Mouse (Mus musculus): ENCODE data around the gene Tub. TPM values are rescaled to one million over a fixed set of nuclear protein-coding genes. Genes with fewer than 3 reads are reported as not detected.

The Tub gene
- polyA plus RNA-seq, 1 experiment = 0.19 TPM

DNA sequence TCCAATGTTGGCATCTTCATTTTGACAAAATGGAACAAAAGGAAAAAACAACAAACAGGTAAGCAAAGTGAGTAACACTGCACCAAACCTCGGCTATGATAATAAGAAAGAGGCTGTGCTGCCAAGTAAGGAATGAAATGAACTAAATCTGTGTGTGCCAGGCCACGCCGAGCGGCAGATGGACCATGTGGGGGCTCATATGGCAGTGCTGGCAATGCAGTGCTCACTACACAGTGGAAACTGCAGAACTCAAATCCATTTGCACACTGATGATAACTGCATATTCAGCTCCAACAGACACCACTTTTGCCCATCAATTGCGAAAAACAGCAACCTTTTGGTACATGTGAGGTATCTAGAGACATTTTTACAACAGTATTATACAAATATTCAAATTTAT lies 89.3 kb downstream of the Tub start:
- Histone ChIP-seq H3K4me3 (ENCODE audit: extremely low read depth, insufficient read depth, insufficient read length) (no peak overlapping the region), H3K27me3 (ENCODE audit: control insufficient read depth, insufficient read depth, low read length) (no peaks in the 10 kb centered on the region), H3K36me3 (ENCODE audit: control insufficient read depth, insufficient read depth, low read length) (no peaks in the 10 kb centered on the region), H3K4me1 (ENCODE audit: control insufficient read depth, insufficient read depth, insufficient read length) (no peaks in the 10 kb centered on the region), H3K27ac (ENCODE audit: insufficient read depth, low read length) (no peak overlapping the region)
- WGBS = 91% methylated on average over 5 of the region's 5 CpGs
- no peak for DNase-seq (ENCODE audit: low read depth in 1 of 2, low spot score in 2 of 2)
- no peak for TF ChIP-seq POLR2A (IDR thresholded peaks at IDR 0.05; ENCODE audit: low read depth, low read length)

DNA sequence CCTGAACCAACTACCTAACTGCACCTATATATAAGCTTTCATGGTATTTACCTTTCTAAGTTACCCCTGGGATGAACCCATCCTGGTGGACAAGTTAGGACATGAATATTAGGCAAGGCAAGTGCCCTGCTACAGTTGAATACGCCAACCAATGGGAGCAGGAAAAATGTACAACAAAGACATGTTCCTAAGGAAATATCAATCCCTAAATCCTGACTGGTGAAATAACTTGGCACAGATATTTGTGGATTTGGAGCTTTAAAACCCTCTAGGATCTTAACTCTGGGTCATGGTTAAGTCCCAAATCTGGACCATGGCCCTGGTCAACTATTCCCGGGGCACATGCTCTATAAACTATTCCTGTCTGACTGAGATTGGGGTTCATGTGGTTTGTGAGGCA lies 95.7 kb downstream of the Tub start:
- no peak overlapping the region for H3K4me3 ChIP-seq (ENCODE audit: extremely low read depth, insufficient read depth, insufficient read length)
- H3K27me3 ChIP-seq (ENCODE audit: control insufficient read depth, insufficient read depth, low read length) = no peaks in the 10 kb centered on the region
- no peaks in the 10 kb centered on the region for H3K4me1 ChIP-seq (ENCODE audit: control insufficient read depth, insufficient read depth, insufficient read length)
- WGBS = 94% methylated on average over 2 of the region's 2 CpGs
- TF ChIP-seq POLR2A (IDR thresholded peaks at IDR 0.05; ENCODE audit: low read depth, low read length) = no peak
- no peak for TF ChIP-seq CTCF (IDR thresholded peaks at IDR 0.05; ENCODE audit: extremely low read depth, insufficient read depth, insufficient read length, insufficient replicate concordance)
- H3K36me3 ChIP-seq (ENCODE audit: control insufficient read depth, insufficient read depth, low read length) = no peaks in the 10 kb centered on the region
- no peak overlapping the region for H3K27ac ChIP-seq (ENCODE audit: insufficient read depth, low read length)
- no peak for DNase-seq (ENCODE audit: low read depth in 1 of 2, low spot score in 2 of 2)

DNA sequence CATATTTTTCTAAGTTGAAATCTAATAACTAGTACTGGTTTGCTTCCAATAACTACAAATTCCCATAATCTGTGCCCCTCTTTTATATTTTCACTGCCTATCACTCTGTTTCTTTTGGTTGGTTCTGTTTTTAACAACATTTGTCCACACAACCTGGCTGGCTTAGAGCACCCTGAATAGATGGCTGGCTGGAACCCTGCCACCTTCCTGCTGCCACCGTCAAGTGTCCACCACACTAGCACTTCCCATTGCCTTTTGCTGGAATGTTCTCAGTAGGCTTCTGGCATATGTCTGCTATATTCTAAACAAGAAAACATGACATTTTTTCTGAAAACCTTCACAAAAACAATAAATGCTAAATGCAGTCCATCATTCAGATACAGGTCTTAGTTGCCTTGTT lies 100.7 kb downstream of the Tub start:
- WGBS = 83% methylated on average over 1 of the region's 1 CpGs
- H3K36me3 ChIP-seq (ENCODE audit: control insufficient read depth, insufficient read depth, low read length) = no peaks in the 10 kb centered on the region
- no peak for DNase-seq (ENCODE audit: low read depth in 1 of 2, low spot score in 2 of 2)
- TF ChIP-seq POLR2A (IDR thresholded peaks at IDR 0.05; ENCODE audit: low read depth, low read length) (no peak), CTCF (IDR thresholded peaks at IDR 0.05; ENCODE audit: extremely low read depth, insufficient read depth, insufficient read length, insufficient replicate concordance) (no peak)
- no peak overlapping the region for H3K27ac ChIP-seq (ENCODE audit: insufficient read depth, low read length)
- H3K27me3 ChIP-seq (ENCODE audit: control insufficient read depth, insufficient read depth, low read length) = no peaks in the 10 kb centered on the region
- H3K4me3 ChIP-seq (ENCODE audit: extremely low read depth, insufficient read depth, insufficient read length) = no peak overlapping the region
- no peaks in the 10 kb centered on the region for H3K4me1 ChIP-seq (ENCODE audit: control insufficient read depth, insufficient read depth, insufficient read length)

DNA sequence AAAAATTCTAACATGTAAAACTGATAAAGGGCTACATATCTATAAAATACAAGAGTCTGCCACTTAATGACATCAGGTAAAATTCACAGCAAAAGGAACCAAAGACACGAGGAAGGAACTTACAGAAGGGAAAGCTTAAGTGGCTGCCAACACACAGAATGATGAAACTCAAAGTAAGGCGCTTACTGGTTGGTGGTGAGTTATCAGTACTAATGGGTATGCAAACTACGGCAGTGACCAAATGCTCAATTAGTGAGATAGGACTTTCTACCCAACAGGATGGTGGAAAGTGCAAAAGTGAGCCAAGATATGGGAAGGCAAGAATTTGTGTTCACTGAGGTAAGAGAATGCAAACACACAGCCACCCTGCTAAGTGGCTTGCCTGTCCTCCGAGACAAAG lies 109.4 kb downstream of the Tub start:
- 80% methylated on average over 4 of the region's 4 CpGs for WGBS
- TF ChIP-seq CTCF (IDR thresholded peaks at IDR 0.05; ENCODE audit: extremely low read depth, insufficient read depth, insufficient read length, insufficient replicate concordance) (no peak), POLR2A (IDR thresholded peaks at IDR 0.05; ENCODE audit: low read depth, low read length) (no peak)

DNA sequence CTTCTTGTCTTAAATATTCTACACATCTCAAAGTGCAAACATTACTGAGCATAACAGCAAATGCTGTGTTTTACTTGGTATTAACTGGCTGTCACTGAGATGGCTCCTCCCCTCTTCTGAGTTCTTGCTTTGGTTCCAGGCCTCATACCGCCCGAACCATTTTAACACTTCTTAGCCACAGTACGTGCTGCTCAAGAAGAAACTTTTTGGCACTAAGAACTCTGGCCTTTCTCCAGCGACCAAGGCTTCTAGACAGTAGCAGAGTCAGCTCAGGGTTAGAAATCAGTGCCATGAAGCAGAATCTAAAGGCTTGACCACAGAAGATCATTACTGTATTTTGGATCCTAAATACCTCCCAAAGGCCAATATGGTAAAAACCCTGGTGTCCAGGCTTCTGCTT lies 119.5 kb downstream of the Tub start:
- no peaks in the 10 kb centered on the region for H3K4me1 ChIP-seq (ENCODE audit: control insufficient read depth, insufficient read depth, insufficient read length)
- 81% methylated on average over 4 of the region's 4 CpGs for WGBS
- no peak for DNase-seq (ENCODE audit: low read depth in 1 of 2, low spot score in 2 of 2)
- TF ChIP-seq POLR2A (IDR thresholded peaks at IDR 0.05; ENCODE audit: low read depth, low read length) (no peak), CTCF (IDR thresholded peaks at IDR 0.05; ENCODE audit: extremely low read depth, insufficient read depth, insufficient read length, insufficient replicate concordance) (no peak)
- H3K27ac ChIP-seq (ENCODE audit: insufficient read depth, low read length) = no peak overlapping the region
- no peak overlapping the region for H3K4me3 ChIP-seq (ENCODE audit: extremely low read depth, insufficient read depth, insufficient read length)
- H3K27me3 ChIP-seq (ENCODE audit: control insufficient read depth, insufficient read depth, low read length) = no peaks in the 10 kb centered on the region
- H3K36me3 ChIP-seq (ENCODE audit: control insufficient read depth, insufficient read depth, low read length) = no peaks in the 10 kb centered on the region

More for the DNA sequence above, 109.4 kb downstream of the Tub start:
- Histone ChIP-seq H3K4me3 (ENCODE audit: extremely low read depth, insufficient read depth, insufficient read length) (no peak overlapping the region), H3K27me3 (ENCODE audit: control insufficient read depth, insufficient read depth, low read length) (no peaks in the 10 kb centered on the region), H3K27ac (ENCODE audit: insufficient read depth, low read length) (no peak overlapping the region), H3K36me3 (ENCODE audit: control insufficient read depth, insufficient read depth, low read length) (no peaks in the 10 kb centered on the region), H3K4me1 (ENCODE audit: control insufficient read depth, insufficient read depth, insufficient read length) (no peaks in the 10 kb centered on the region)
- DNase-seq (ENCODE audit: low read depth in 1 of 2, low spot score in 2 of 2) = no peak

DNA sequence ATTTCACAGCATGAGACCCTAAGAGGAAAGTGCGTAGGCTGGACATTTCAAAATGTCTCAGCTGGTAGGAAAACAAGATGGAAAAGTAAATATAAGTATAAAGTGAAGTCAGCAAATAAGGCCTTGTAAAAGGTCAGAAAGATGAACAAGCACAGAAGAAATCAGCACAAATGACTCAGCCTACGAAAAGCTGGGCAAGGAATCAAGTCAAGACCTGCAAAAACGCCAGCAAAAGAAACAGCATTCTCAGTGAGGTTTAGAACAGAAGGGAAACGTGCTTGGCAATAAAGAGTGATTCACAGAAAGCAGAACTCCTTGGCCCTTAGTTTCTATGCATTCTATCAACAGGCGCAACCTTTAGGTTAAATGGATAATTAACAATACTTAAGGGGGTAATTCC lies 122.2 kb downstream of the Tub start:
- TF ChIP-seq CTCF (IDR thresholded peaks at IDR 0.05; ENCODE audit: extremely low read depth, insufficient read depth, insufficient read length, insufficient replicate concordance) (no peak), POLR2A (IDR thresholded peaks at IDR 0.05; ENCODE audit: low read depth, low read length) (no peak)
- DNase-seq (ENCODE audit: low read depth in 1 of 2, low spot score in 2 of 2) = no peak
- no peaks in the 10 kb centered on the region for H3K27me3 ChIP-seq (ENCODE audit: control insufficient read depth, insufficient read depth, low read length)
- H3K4me1 ChIP-seq (ENCODE audit: control insufficient read depth, insufficient read depth, insufficient read length) = no peaks in the 10 kb centered on the region
- WGBS = 73% methylated on average over 5 of the region's 5 CpGs
- no peak overlapping the region for H3K27ac ChIP-seq (ENCODE audit: insufficient read depth, low read length)
- H3K36me3 ChIP-seq (ENCODE audit: control insufficient read depth, insufficient read depth, low read length) = no peaks in the 10 kb centered on the region
- H3K4me3 ChIP-seq (ENCODE audit: extremely low read depth, insufficient read depth, insufficient read length) = no peak overlapping the region

DNA sequence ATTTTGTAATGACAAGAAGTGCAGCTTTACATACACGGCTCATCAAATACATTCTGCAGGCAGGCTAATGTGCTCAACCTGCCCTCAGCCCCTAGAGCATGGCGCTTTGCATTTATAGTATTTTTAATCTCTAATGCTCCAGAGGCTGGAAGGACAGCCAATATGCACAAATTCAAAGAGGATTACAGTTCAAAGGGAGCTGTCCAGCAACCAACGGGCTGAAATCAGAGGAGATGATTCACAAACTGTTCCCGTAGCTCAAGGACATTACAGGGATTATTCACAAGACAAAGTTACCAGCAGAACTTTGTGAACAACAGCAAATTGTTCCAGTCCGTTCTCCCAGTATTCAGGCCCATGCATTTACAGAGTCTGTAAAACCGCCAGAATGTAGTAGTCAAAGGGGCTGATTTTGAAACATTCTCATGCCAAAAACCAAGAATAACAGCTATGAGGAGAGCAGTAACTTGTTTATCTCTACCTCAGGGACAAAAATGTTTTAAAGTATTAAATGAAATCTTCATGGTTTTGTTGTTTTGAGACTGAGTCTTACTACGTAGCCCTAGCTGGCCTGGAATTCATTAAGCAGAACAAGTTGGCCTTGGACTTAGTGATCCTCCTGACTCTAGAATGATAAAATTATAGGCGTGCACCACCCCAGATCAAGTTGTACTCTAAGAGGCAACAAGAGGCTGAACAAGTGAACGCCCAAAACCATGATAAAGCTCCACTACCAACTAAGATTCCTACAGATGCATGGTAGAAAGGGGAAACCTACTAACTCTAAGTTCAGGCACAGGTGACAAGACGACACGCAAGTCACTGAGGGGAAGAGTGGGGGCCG lies 132.4 kb downstream of the Tub start:
- 28% methylated on average over 12 of the region's 12 CpGs for WGBS
- H3K36me3 ChIP-seq (ENCODE audit: control insufficient read depth, insufficient read depth, low read length) = no peaks in the 10 kb centered on the region
- no peak for DNase-seq (ENCODE audit: low read depth in 1 of 2, low spot score in 2 of 2)
- peaks cover 5% of the 10 kb centered on the region for H3K4me1 ChIP-seq (ENCODE audit: control insufficient read depth, insufficient read depth, insufficient read length)
- H3K27ac ChIP-seq (ENCODE audit: insufficient read depth, low read length) = no peak overlapping the region
- H3K4me3 ChIP-seq (ENCODE audit: extremely low read depth, insufficient read depth, insufficient read length) = peak overlapping the region; percentile 40; the same call in 1 of the 2 replicates
- no peak for TF ChIP-seq CTCF (IDR thresholded peaks at IDR 0.05; ENCODE audit: extremely low read depth, insufficient read depth, insufficient read length, insufficient replicate concordance)
- TF ChIP-seq POLR2A (IDR thresholded peaks at IDR 0.05; ENCODE audit: low read depth, low read length) = no peak
- H3K27me3 ChIP-seq (ENCODE audit: control insufficient read depth, insufficient read depth, low read length) = peaks cover 5% of the 10 kb centered on the region

All from spleen, adult 2 months (tissue).